8 mouse cellular contexts compared by ENCODE assay signal in the genomic region with DNA sequence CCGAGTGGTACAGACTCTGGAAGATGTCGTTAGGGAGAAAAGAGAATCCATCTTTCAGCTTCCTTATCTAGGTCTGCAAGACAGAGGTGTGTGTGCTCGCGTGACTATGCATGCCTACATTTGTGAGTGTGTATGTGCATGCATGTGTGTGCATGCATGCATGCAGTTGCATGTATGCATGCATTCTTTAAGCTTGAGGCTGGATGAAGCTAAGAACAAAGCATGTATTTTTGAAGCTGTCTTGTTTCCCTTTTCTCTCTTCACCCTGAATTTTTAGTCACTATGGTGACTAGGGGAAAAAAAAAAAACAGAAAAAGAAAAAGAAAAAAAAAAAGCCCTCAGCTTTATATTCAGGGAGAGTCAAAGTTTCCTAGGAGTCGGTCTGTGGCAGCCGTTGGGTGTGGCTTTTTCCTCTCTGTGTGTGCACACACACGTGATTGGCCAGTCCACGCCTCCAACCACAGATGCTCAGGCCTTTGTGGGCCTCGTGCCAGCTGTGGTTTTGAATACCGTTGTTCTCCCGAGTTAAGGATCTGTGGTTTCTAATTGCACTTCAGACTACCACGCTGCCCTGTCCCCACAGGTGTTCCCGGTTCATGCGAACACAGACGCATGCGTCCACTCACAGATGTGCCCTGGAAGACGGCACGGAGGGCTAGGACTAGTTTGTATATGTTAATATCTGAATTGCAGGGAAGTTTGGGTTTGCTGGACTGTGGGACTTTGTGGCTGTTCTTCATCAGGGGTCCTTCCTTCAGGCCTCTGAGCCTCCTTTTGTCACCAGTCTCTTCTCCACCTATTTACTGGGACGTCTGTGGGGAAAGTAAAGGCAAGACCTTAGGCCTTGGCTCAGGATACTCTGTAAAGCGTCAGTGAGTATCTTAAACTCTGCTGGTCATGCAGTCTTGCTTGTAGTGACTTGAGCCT.
DNase-seq lines count a peak whose midpoint lies in the region; ATAC-seq lines count a peak whose summit lies in the region.

No protein-coding gene starts in this region.

- peak overlapping the region; percentile 53 for H3K27ac ChIP-seq in forebrain, embryonic 15.5 days (replicated peaks)
- H3K27ac ChIP-seq in hindbrain, embryonic 11.5 days (ENCODE audit: low read depth, low read length), result peak overlapping the region; percentile 71
- H3K27ac ChIP-seq in liver, embryonic 13.5 days, result no peak overlapping the region

- H3K4me1 ChIP-seq in forebrain, embryonic 15.5 days, result peaks cover 39% of the 10 kb centered on the region
- peaks cover 5% of the 10 kb centered on the region; the same call in 1 of the 2 replicates for H3K4me1 ChIP-seq in hindbrain, embryonic 11.5 days (replicated peaks; ENCODE audit: control insufficient read depth, insufficient read depth, low read length)
- peaks cover 29% of the 10 kb centered on the region for H3K4me1 ChIP-seq in liver, embryonic 13.5 days (replicated peaks)

- no peak overlapping the region for H3K4me3 ChIP-seq in forebrain, embryonic 15.5 days
- H3K4me3 ChIP-seq in hindbrain, embryonic 11.5 days (ENCODE audit: low read depth, low read length), result no peak overlapping the region
- no peak overlapping the region for H3K4me3 ChIP-seq in liver, embryonic 13.5 days (replicated peaks)

- no peaks in the 10 kb centered on the region for H3K27me3 ChIP-seq in forebrain, embryonic 15.5 days
- no peaks in the 10 kb centered on the region for H3K27me3 ChIP-seq in hindbrain, embryonic 11.5 days (ENCODE audit: control insufficient read depth, insufficient read depth, low read length)
- no peaks in the 10 kb centered on the region for H3K27me3 ChIP-seq in liver, embryonic 13.5 days

- H3K36me3 ChIP-seq in forebrain, embryonic 15.5 days, result no peaks in the 10 kb centered on the region
- no peaks in the 10 kb centered on the region for H3K36me3 ChIP-seq in hindbrain, embryonic 11.5 days (ENCODE audit: control insufficient read depth, insufficient read depth, low read length)
- no peaks in the 10 kb centered on the region for H3K36me3 ChIP-seq in liver, embryonic 13.5 days

- peak; percentile 60 to 63 for DNase-seq in frontal cortex, postnatal 10 days (ENCODE audit: low spot score in 2 of 2)
- DNase-seq in MN1 (ENCODE audit: low spot score), result peak; percentile 83
- DNase-seq in hindbrain, embryonic 11.5 days (ENCODE audit: low spot score), result peak; percentile 68
- DNase-seq in liver, embryonic 13.5 days, result peak; percentile 8
- DNase-seq in naive thymus-derived CD4-positive, alpha-beta T cell, adult 2 months (ENCODE audit: low read depth), result peak; percentile 37
- DNase-seq in urinary bladder, adult 2 months (ENCODE audit: low spot score), result peak; percentile 56

- H3K4me2 ChIP-seq in forebrain, embryonic 15.5 days (replicated peaks), result no peak overlapping the region
- no peak overlapping the region for H3K4me2 ChIP-seq in hindbrain, embryonic 11.5 days (replicated peaks; ENCODE audit: low read depth, low read length)
- 0 out of 2 replicates have a peak overlapping the region, but pooled peaks have one; percentile 8 for H3K4me2 ChIP-seq in liver, embryonic 13.5 days

- 28% methylated on average over 20 of the region's 20 CpGs for WGBS in forebrain, embryonic 15.5 days
- WGBS in hindbrain, embryonic 11.5 days, result 61% methylated on average over 20 of the region's 20 CpGs
- WGBS in liver, embryonic 13.5 days (ENCODE audit: insufficient replicate concordance), result 20% methylated on average over 20 of the region's 20 CpGs

- no peaks in the 10 kb centered on the region for H3K9me3 ChIP-seq in forebrain, embryonic 15.5 days
- H3K9me3 ChIP-seq in hindbrain, embryonic 11.5 days (ENCODE audit: control insufficient read depth, low read length), result no peaks in the 10 kb centered on the region
- no peaks in the 10 kb centered on the region for H3K9me3 ChIP-seq in liver, embryonic 13.5 days (replicated peaks)

- H3K9ac ChIP-seq in forebrain, embryonic 15.5 days (replicated peaks), result no peak overlapping the region
- no peak overlapping the region for H3K9ac ChIP-seq in hindbrain, embryonic 11.5 days (ENCODE audit: low read depth, low read length)
- H3K9ac ChIP-seq in liver, embryonic 13.5 days, result no peak overlapping the region

- no peak; the same call in 1 of the 2 replicates for ATAC-seq in frontal cortex, adult (ENCODE audit: low TSS enrichment)
- ATAC-seq in forebrain, embryonic 15.5 days (replicated peaks), result peak; percentile 17; the same call in 1 of the 2 replicates
- ATAC-seq in hindbrain, embryonic 11.5 days (ENCODE audit: low FRiP score), result peak; percentile 72
- peak; percentile 29; the same call in 1 of the 2 replicates for ATAC-seq in liver, embryonic 13.5 days (ENCODE audit: low read depth)

Comparison
In these comparisons a context has a peak if more than half of its experiments do, and no peak if none do; other contexts are left out.
1. DNase-seq: peak in every context shown above with its lines; median percentile 83 in MN1; 68 in hindbrain, embryonic 11.5 days; 62 in frontal cortex, postnatal 10 days; 56 in urinary bladder, adult 2 months; 37 in naive thymus-derived CD4-positive, alpha-beta T cell, adult 2 months; 8 in liver, embryonic 13.5 days.